Mouse (Mus musculus): ENCODE measurements around the gene BC049762. TPM values are rescaled to one million over a fixed set of nuclear protein-coding genes. Genes with fewer than 3 reads are reported as not detected.

BC049762 gene
- polyA plus RNA-seq (2016; fragmentation: Nextera tagmentation; extraction: Ambion mirVana): 0.91 TPM in 1 of 2 replicates, not detected in the other

GRCm38 (mm10) chr11:51262342-51263285 lies at the start of gene BC049762:
Gene BC049762 (minus strand): TSS chr11:51263046.
- H3K9me3 ChIP-seq (replicated peaks): no peaks in the 10 kb centered on the region
- 10% methylated on average over 57 of the region's 57 CpGs for WGBS
- peaks cover 26% of the 10 kb centered on the region for H3K4me1 ChIP-seq
- peak within 1 kb of the TSS; percentile 87 for H3K4me3 ChIP-seq
- H3K27me3 ChIP-seq (ENCODE audit: low read depth, poor library complexity, severe bottlenecking): no peaks in the 10 kb centered on the region
- H3K36me3 ChIP-seq: peaks cover 14% of the 10 kb centered on the region
- H3K27ac ChIP-seq: peak within 1 kb of the TSS; percentile 98
- DNase-seq (ENCODE audit: low spot score): peak; percentile 99

- Histone ChIP-seq H3K36me3 (0 out of 2 replicates have a peak, but pooled peaks cover under 1% of the 10 kb centered on the region), H3K4me1 (peaks cover 8% of the 10 kb centered on the region), H3K9me3 (replicated peaks) (no peaks in the 10 kb centered on the region), H3K27me3 (ENCODE audit: low read depth, poor library complexity, severe bottlenecking) (no peaks in the 10 kb centered on the region), H3K27ac (no peak overlapping the region), H3K4me3 (no peak overlapping the region)
- WGBS: 76% methylated on average over 8 of the region's 8 CpGs
- no peak for DNase-seq (ENCODE audit: low spot score)
Measured at GRCm38 (mm10) chr11:51311846-51312245, 49.0 kb upstream of the BC049762 start.

GRCm38 (mm10) chr11:51308306-51308705 lies 45.5 kb upstream of the BC049762 start:
- no peak overlapping the region for H3K27ac ChIP-seq
- no peaks in the 10 kb centered on the region for H3K36me3 ChIP-seq
- H3K4me1 ChIP-seq: peaks cover 31% of the 10 kb centered on the region
- DNase-seq (ENCODE audit: low spot score): no peak
- H3K4me3 ChIP-seq: no peak overlapping the region
- no peaks in the 10 kb centered on the region for H3K27me3 ChIP-seq (ENCODE audit: low read depth, poor library complexity, severe bottlenecking)
- no peaks in the 10 kb centered on the region for H3K9me3 ChIP-seq (replicated peaks)
- WGBS: 72% methylated on average over 5 of the region's 5 CpGs

- 47% methylated on average over 12 of the region's 12 CpGs for WGBS
- H3K36me3 ChIP-seq: no peaks in the 10 kb centered on the region
- H3K4me1 ChIP-seq: peaks cover 34% of the 10 kb centered on the region
- H3K4me3 ChIP-seq: no peak overlapping the region
- no peaks in the 10 kb centered on the region for H3K27me3 ChIP-seq (ENCODE audit: low read depth, poor library complexity, severe bottlenecking)
- H3K9me3 ChIP-seq (replicated peaks): no peaks in the 10 kb centered on the region
- no peak overlapping the region for H3K27ac ChIP-seq
- peak; percentile 48 for DNase-seq (ENCODE audit: low spot score)
Measured at GRCm38 (mm10) chr11:51303981-51304553, 41.2 kb upstream of the BC049762 start.

- H3K9me3 ChIP-seq (replicated peaks): no peaks in the 10 kb centered on the region
- H3K4me1 ChIP-seq: peaks cover 34% of the 10 kb centered on the region
- no peak overlapping the region for H3K4me3 ChIP-seq
- no peaks in the 10 kb centered on the region for H3K27me3 ChIP-seq (ENCODE audit: low read depth, poor library complexity, severe bottlenecking)
- DNase-seq (ENCODE audit: low spot score): no peak
- 60% methylated on average over 5 of the region's 5 CpGs for WGBS
- H3K27ac ChIP-seq: no peak overlapping the region
- H3K36me3 ChIP-seq: peaks cover 4% of the 10 kb centered on the region; the same call in 1 of the 2 replicates
Measured at GRCm38 (mm10) chr11:51302396-51302795, 39.5 kb upstream of the BC049762 start.

- peaks cover 26% of the 10 kb centered on the region for H3K36me3 ChIP-seq
- no peak overlapping the region for H3K27ac ChIP-seq
- peaks cover 27% of the 10 kb centered on the region for H3K4me1 ChIP-seq
- DNase-seq (ENCODE audit: low spot score): no peak
- no peaks in the 10 kb centered on the region for H3K9me3 ChIP-seq (replicated peaks)
- H3K4me3 ChIP-seq: no peak overlapping the region
- no peaks in the 10 kb centered on the region for H3K27me3 ChIP-seq (ENCODE audit: low read depth, poor library complexity, severe bottlenecking)
- WGBS: 88% methylated on average over 4 of the region's 4 CpGs
Measured at GRCm38 (mm10) chr11:51298691-51299090, 35.8 kb upstream of the BC049762 start.

GRCm38 (mm10) chr11:51295742-51296141 lies 32.9 kb upstream of the BC049762 start:
- Histone ChIP-seq H3K9me3 (replicated peaks) (no peaks in the 10 kb centered on the region), H3K4me3 (no peak overlapping the region), H3K27ac (no peak overlapping the region), H3K36me3 (peaks cover 26% of the 10 kb centered on the region), H3K27me3 (ENCODE audit: low read depth, poor library complexity, severe bottlenecking) (no peaks in the 10 kb centered on the region), H3K4me1 (peaks cover 31% of the 10 kb centered on the region)
- 85% methylated on average over 3 of the region's 3 CpGs for WGBS
- DNase-seq (ENCODE audit: low spot score): no peak

GRCm38 (mm10) chr11:51293956-51294530 lies 31.2 kb upstream of the BC049762 start:
- DNase-seq (ENCODE audit: low spot score): no peak
- Histone ChIP-seq H3K36me3 (peaks cover 26% of the 10 kb centered on the region), H3K9me3 (replicated peaks) (no peaks in the 10 kb centered on the region), H3K27ac (no peak overlapping the region), H3K4me3 (no peak overlapping the region), H3K4me1 (peaks cover 42% of the 10 kb centered on the region), H3K27me3 (ENCODE audit: low read depth, poor library complexity, severe bottlenecking) (no peaks in the 10 kb centered on the region)
- 68% methylated on average over 2 of the region's 2 CpGs for WGBS

GRCm38 (mm10) chr11:51290066-51290955 lies 27.5 kb upstream of the BC049762 start:
- Histone ChIP-seq H3K4me3 (peak overlapping the region; percentile 70), H3K27me3 (ENCODE audit: low read depth, poor library complexity, severe bottlenecking) (no peaks in the 10 kb centered on the region), H3K4me1 (peaks cover 48% of the 10 kb centered on the region), H3K36me3 (peaks cover 9% of the 10 kb centered on the region), H3K27ac (peak overlapping the region; percentile 90), H3K9me3 (replicated peaks) (no peaks in the 10 kb centered on the region)
- WGBS: 1% methylated on average over 74 of the region's 74 CpGs
- peak; percentile 82 for DNase-seq (ENCODE audit: low spot score)

GRCm38 (mm10) chr11:51289564-51290041 lies 26.8 kb upstream of the BC049762 start, which contains the start of gene Col23a1:
Gene Col23a1 (plus strand): TSS chr11:51289920.
- WGBS: 1% methylated on average over 38 of the region's 38 CpGs

GRCm38 (mm10) chr11:51274418-51274817 lies 11.6 kb upstream of the BC049762 start:
- Histone ChIP-seq H3K27ac (no peak overlapping the region), H3K27me3 (ENCODE audit: low read depth, poor library complexity, severe bottlenecking) (no peaks in the 10 kb centered on the region), H3K36me3 (peaks cover 95% of the 10 kb centered on the region), H3K4me3 (no peak overlapping the region), H3K9me3 (replicated peaks) (no peaks in the 10 kb centered on the region), H3K4me1 (no peaks in the 10 kb centered on the region)
- WGBS: 91% methylated on average over 1 of the region's 1 CpGs
- DNase-seq (ENCODE audit: low spot score): no peak

More at GRCm38 (mm10) chr11:51289564-51290041, 26.8 kb upstream of the BC049762 start, which contains the start of gene Col23a1:
- peak; percentile 88 for DNase-seq (ENCODE audit: low spot score)
- peaks cover 45% of the 10 kb centered on the region for H3K4me1 ChIP-seq
- no peaks in the 10 kb centered on the region for H3K9me3 ChIP-seq (replicated peaks)
- peaks cover 8% of the 10 kb centered on the region for H3K36me3 ChIP-seq
- H3K4me3 ChIP-seq: peak within 1 kb of the TSS; percentile 70
- peak within 1 kb of the TSS; percentile 90 for H3K27ac ChIP-seq
- H3K27me3 ChIP-seq (ENCODE audit: low read depth, poor library complexity, severe bottlenecking): no peaks in the 10 kb centered on the region

GRCm38 (mm10) chr11:51265326-51265725 lies 2.5 kb upstream of the BC049762 start:
- 62% methylated on average over 3 of the region's 3 CpGs for WGBS
- no peaks in the 10 kb centered on the region for H3K9me3 ChIP-seq (replicated peaks)
- H3K27ac ChIP-seq: no peak overlapping the region
- peaks cover 26% of the 10 kb centered on the region for H3K4me1 ChIP-seq
- H3K27me3 ChIP-seq (ENCODE audit: low read depth, poor library complexity, severe bottlenecking): no peaks in the 10 kb centered on the region
- H3K4me3 ChIP-seq: peak overlapping the region; percentile 87
- no peak for DNase-seq (ENCODE audit: low spot score)
- peaks cover 40% of the 10 kb centered on the region for H3K36me3 ChIP-seq
